In the genomic region with DNA sequence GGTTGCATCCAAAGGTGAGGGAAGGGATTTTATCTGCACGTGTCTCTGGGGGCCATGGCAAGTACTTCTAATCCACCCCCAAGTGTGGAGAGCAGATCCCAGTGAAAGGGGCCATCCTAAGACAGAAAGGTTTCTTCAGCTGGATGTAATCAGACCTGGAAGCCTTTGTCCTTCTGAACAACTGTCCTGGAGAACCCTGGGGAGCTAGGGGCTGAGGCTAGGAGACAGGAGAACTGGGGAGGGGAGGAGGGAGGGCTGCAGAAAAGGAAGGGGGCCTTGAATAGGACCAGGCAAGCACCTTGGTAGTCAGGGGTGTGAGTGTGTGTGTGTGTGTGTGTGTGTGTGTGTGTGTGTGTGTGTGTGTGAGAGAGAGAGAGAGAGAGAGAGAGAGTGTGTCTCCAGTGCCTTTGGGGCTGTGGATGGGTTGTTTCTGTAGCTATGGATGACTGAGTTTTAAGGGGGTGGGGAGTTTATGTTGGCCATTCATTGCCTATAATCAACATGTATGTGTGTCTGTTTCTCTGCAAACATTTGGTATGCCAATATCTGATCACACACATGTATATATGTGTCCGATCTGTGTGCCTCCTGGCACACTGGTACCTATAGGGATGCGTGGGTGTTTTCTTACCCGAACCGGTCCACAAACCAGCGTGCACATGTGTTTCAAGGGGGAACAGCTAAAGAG, we compare ENCODE assay signal across 12 mouse cellular contexts. TPM values are rescaled to one million over a fixed set of nuclear protein-coding genes. Genes with fewer than 3 reads are reported as not detected.
DNase-seq lines count a peak whose midpoint lies in the region; ATAC-seq and TF ChIP-seq lines count a peak whose summit lies in the region.
"Had no signal": no experiment of that assay in that cellular context is flagged by ENCODE, and none has a peak within 500 bp of the region (broad histone marks: within the 10 kb centered on the region; RNA-seq: fewer than 3 reads in every experiment).

No protein-coding gene starts in this region.

- no peak overlapping the region for H3K9ac ChIP-seq in heart, postnatal 0 days (replicated peaks; ENCODE audit: low read depth, low read length)
- no peak overlapping the region for H3K9ac ChIP-seq in embryonic facial prominence, embryonic 14.5 days (ENCODE audit: low read depth, low read length)
- H3K9ac ChIP-seq in hindbrain, embryonic 14.5 days: peak overlapping the region; percentile 94
- peak overlapping the region; percentile 57; the same call in 1 of the 2 replicates for H3K9ac ChIP-seq in midbrain, embryonic 14.5 days (replicated peaks; ENCODE audit: low read length)

- ATAC-seq in heart, postnatal 0 days (ENCODE audit: insufficient read depth, low read depth): no peak
- ATAC-seq in embryonic facial prominence, embryonic 14.5 days (ENCODE audit: low read depth): no peak; the same call in 1 of the 2 replicates
- peak; percentile 17 for ATAC-seq in hindbrain, embryonic 14.5 days (ENCODE audit: low FRiP score)
- no peak; the same call in 1 of the 2 replicates for ATAC-seq in midbrain, embryonic 14.5 days (ENCODE audit: low FRiP score, low TSS enrichment)

- no peak for TF ChIP-seq CTCF in heart, postnatal 0 days (IDR thresholded peaks at IDR 0.05; ENCODE audit: low read depth)

- no peaks in the 10 kb centered on the region for H3K36me3 ChIP-seq in heart, postnatal 0 days (replicated peaks; ENCODE audit: control insufficient read depth, insufficient read depth, low read length)
- H3K36me3 ChIP-seq in embryonic facial prominence, embryonic 14.5 days (ENCODE audit: control insufficient read depth, insufficient read depth, low read length): no peaks in the 10 kb centered on the region
- H3K36me3 ChIP-seq in hindbrain, embryonic 14.5 days (replicated peaks; ENCODE audit: control insufficient read depth, insufficient read depth): no peaks in the 10 kb centered on the region; the same call in 1 of the 2 replicates
- 0 out of 2 replicates have a peak, but pooled peaks cover under 1% of the 10 kb centered on the region for H3K36me3 ChIP-seq in midbrain, embryonic 14.5 days (ENCODE audit: control insufficient read depth, insufficient read depth, low read length)

- 7% methylated on average over 6 of the region's 6 CpGs for WGBS in heart, postnatal 0 days
- 7% methylated on average over 6 of the region's 6 CpGs for WGBS in embryonic facial prominence, embryonic 14.5 days
- WGBS in hindbrain, embryonic 14.5 days: 3% methylated on average over 6 of the region's 6 CpGs
- 5% methylated on average over 6 of the region's 6 CpGs for WGBS in midbrain, embryonic 14.5 days

- no peaks in the 10 kb centered on the region for H3K4me1 ChIP-seq in heart, postnatal 0 days (ENCODE audit: control insufficient read depth, insufficient read depth)
- H3K4me1 ChIP-seq in embryonic facial prominence, embryonic 14.5 days (ENCODE audit: control insufficient read depth, insufficient read depth, low read length): no peaks in the 10 kb centered on the region
- H3K4me1 ChIP-seq in hindbrain, embryonic 14.5 days (replicated peaks; ENCODE audit: control insufficient read depth, insufficient read depth, low read length): peaks cover 33% of the 10 kb centered on the region
- H3K4me1 ChIP-seq in midbrain, embryonic 14.5 days (ENCODE audit: control insufficient read depth, insufficient read depth, low read length): peaks cover 47% of the 10 kb centered on the region

- TF ChIP-seq EP300 in heart, postnatal 0 days (IDR thresholded peaks at IDR 0.05; ENCODE audit: low read depth): no peak

- no peaks in the 10 kb centered on the region for H3K9me3 ChIP-seq in heart, postnatal 0 days (replicated peaks; ENCODE audit: control insufficient read depth, low read length)
- no peaks in the 10 kb centered on the region for H3K9me3 ChIP-seq in embryonic facial prominence, embryonic 14.5 days (ENCODE audit: control insufficient read depth, low read length)
- H3K9me3 ChIP-seq in hindbrain, embryonic 14.5 days (ENCODE audit: control insufficient read depth, low read length): no peaks in the 10 kb centered on the region
- no peaks in the 10 kb centered on the region for H3K9me3 ChIP-seq in midbrain, embryonic 14.5 days (ENCODE audit: control insufficient read depth, low read length)

- H3K4me3 ChIP-seq in heart, postnatal 0 days (ENCODE audit: low read depth, low read length): 0 out of 2 replicates have a peak overlapping the region, but pooled peaks have one; percentile 49
- H3K4me3 ChIP-seq in embryonic facial prominence, embryonic 14.5 days (ENCODE audit: low read depth, low read length): peak overlapping the region; percentile 52
- peak overlapping the region; percentile 77 for H3K4me3 ChIP-seq in hindbrain, embryonic 14.5 days (replicated peaks; ENCODE audit: low read length)
- peak overlapping the region; percentile 91 for H3K4me3 ChIP-seq in midbrain, embryonic 14.5 days (replicated peaks; ENCODE audit: low read depth, low read length)

- H3K27ac ChIP-seq in heart, postnatal 0 days (ENCODE audit: low read depth): no peak overlapping the region
- H3K27ac ChIP-seq in embryonic facial prominence, embryonic 14.5 days (replicated peaks; ENCODE audit: low read depth, low read length): no peak overlapping the region
- peak overlapping the region; percentile 96 for H3K27ac ChIP-seq in hindbrain, embryonic 14.5 days
- H3K27ac ChIP-seq in midbrain, embryonic 14.5 days (replicated peaks; ENCODE audit: low read depth, low read length): peak overlapping the region; percentile 94

- no peak overlapping the region for H3K4me2 ChIP-seq in heart, postnatal 0 days (ENCODE audit: low read depth, low read length)
- H3K4me2 ChIP-seq in embryonic facial prominence, embryonic 14.5 days (ENCODE audit: low read depth, low read length): peak overlapping the region; percentile 90; the same call in 1 of the 2 replicates
- peak overlapping the region; percentile 94 for H3K4me2 ChIP-seq in hindbrain, embryonic 14.5 days (replicated peaks)
- peak overlapping the region; percentile 85 for H3K4me2 ChIP-seq in midbrain, embryonic 14.5 days (ENCODE audit: low read length)

- intact Hi-C loops in heart, postnatal 10 days (cut with DNase I): no loop called here

- DNase-seq in heart, postnatal 0 days (ENCODE audit: low spot score): no peak
- DNase-seq in heart, postnatal 10 days: no peak
- no peak for DNase-seq in embryonic facial prominence, embryonic 14.5 days (ENCODE audit: low spot score)
- no peak for DNase-seq in hindbrain, embryonic 14.5 days (ENCODE audit: low spot score)
- peak; percentile 35 for DNase-seq in midbrain, embryonic 14.5 days
- DNase-seq in retina, postnatal 1 day: no peak
- DNase-seq in embryo, embryonic 10.5 days (ENCODE audit: low spot score): no peak
- DNase-seq in cerebellum, postnatal 36 days: no peak
- DNase-seq: heart, postnatal 4 days; lung, adult 18-20 months had no signal

- peaks cover 90% of the 10 kb centered on the region for H3K27me3 ChIP-seq in heart, postnatal 0 days (ENCODE audit: control insufficient read depth, insufficient read depth, low read length)
- H3K27me3 ChIP-seq in embryonic facial prominence, embryonic 14.5 days (replicated peaks; ENCODE audit: control insufficient read depth, insufficient read depth, low read length): peaks cover 77% of the 10 kb centered on the region
- no peaks in the 10 kb centered on the region for H3K27me3 ChIP-seq in hindbrain, embryonic 14.5 days (ENCODE audit: control insufficient read depth, insufficient read depth, low read length)
- no peaks in the 10 kb centered on the region for H3K27me3 ChIP-seq in midbrain, embryonic 14.5 days (ENCODE audit: control insufficient read depth, insufficient read depth, low read length)

RNA-seq across cellular contexts. Expression of gene Slc22a12, which starts 46.2 kb away (rescaled TPM):
- not detected in 2 replicates for total RNA-seq in heart, postnatal 0 days (2014; rRNA removed; ENCODE audit: low replicate concordance)
- polyA plus RNA-seq in heart, postnatal 0 days (2015; fragmentation: Nextera tagmentation; extraction: Ambion mirVana): not detected in 2 replicates
- total RNA-seq in heart, postnatal 10 days (2021): not detected
- polyA plus RNA-seq in embryonic facial prominence, embryonic 14.5 days (2014; fragmentation: Nextera tagmentation; extraction: Ambion mirVana): not detected in 2 replicates
- polyA plus RNA-seq in hindbrain, embryonic 14.5 days (2014; fragmentation: Nextera tagmentation; extraction: Ambion mirVana): not detected in 2 replicates
- not detected in 2 replicates for polyA plus RNA-seq in midbrain, embryonic 14.5 days (2014; fragmentation: Nextera tagmentation; extraction: Ambion mirVana)
- total RNA-seq: common myeloid progenitor, adult 5-6 weeks; heart, postnatal 4 days; monocyte, adult 5-6 weeks had no signal

Comparison
In these comparisons a context has a peak if more than half of its experiments do, and no peak if none do; other contexts are left out.
1. H3K27ac ChIP-seq: peak in hindbrain, embryonic 14.5 days (single experiment) and midbrain, embryonic 14.5 days (single experiment); none in heart, postnatal 0 days (single experiment) and embryonic facial prominence, embryonic 14.5 days (single experiment).
2. H3K9ac ChIP-seq: peak in hindbrain, embryonic 14.5 days (single experiment) and midbrain, embryonic 14.5 days (single experiment); none in heart, postnatal 0 days (single experiment) and embryonic facial prominence, embryonic 14.5 days (single experiment).
3. Peak in every context shown above with its lines, with median percentiles within 50 percentile points of each other: H3K4me3 ChIP-seq.